Mouse (Mus musculus) limb, embryonic 15.5 days (tissue): ENCODE measurements around the gene Prdx5. TPM values are rescaled to one million over a fixed set of nuclear protein-coding genes. Genes with fewer than 3 reads are reported as not detected.

Experiments used
- ATAC-seq: fragments of 200-750 bp; cut with Nextera tagmentation; 2 replicates; pipeline ENCODE4 v1.8.0; 2017; ENCODE audit warnings: low read depth, moderate TSS enrichment; ENCODE audit not compliant: insufficient number of reproducible peaks, low FRiP score, low TSS enrichment
- H3K27ac ChIP-seq: fragments of 300-500 bp; sonication (generic); 2 replicates; pipeline ENCODE4 v1.5.1; 2015; ENCODE audit warnings: moderate library complexity, mild to moderate bottlenecking, inconsistent platforms
- H3K27me3 ChIP-seq: fragments of 300-500 bp; sonication (generic); 2 replicates; pipeline ENCODE4 v1.6.1; 2015; ENCODE audit warnings: inconsistent platforms
- H3K36me3 ChIP-seq: fragments of 300-500 bp; sonication (generic); 2 replicates; pipeline ENCODE4 v1.6.1; 2015; ENCODE audit warnings: inconsistent platforms
- H3K4me1 ChIP-seq: fragments of 300-500 bp; sonication (generic); 2 replicates; pipeline ENCODE4 v1.6.1; 2015; ENCODE audit warnings: inconsistent platforms
- H3K4me2 ChIP-seq: fragments of 300-500 bp; sonication (generic); 2 replicates; pipeline ENCODE4 v1.6.1; 2015; ENCODE audit warnings: mild to moderate bottlenecking, inconsistent platforms
- H3K4me3 ChIP-seq: fragments of 300-500 bp; sonication (generic); 2 replicates; pipeline ENCODE4 v1.5.1; 2015; ENCODE audit warnings: mild to moderate bottlenecking, inconsistent platforms
- H3K9ac ChIP-seq: fragments of 300-500 bp; sonication (generic); 2 replicates; pipeline ENCODE4 v1.6.1; 2015; ENCODE audit warnings: inconsistent platforms
- H3K9me3 ChIP-seq: fragments of 300-500 bp; sonication (generic); 2 replicates; pipeline ENCODE4 v1.6.1; 2016; ENCODE audit warnings: inconsistent platforms
- WGBS: fragments of 180-500 bp; shearing (Covaris S2); methylation state at CpG from one replicate; pipeline ENCODE4 v1.1.7; 2015; 5-methylcytosine and 5-hydroxymethylcytosine counted together
- microRNA-seq: library from miRNA; unstranded; fragments of <30 nt; microRNA quantifications from one replicate; pipeline ENCODE4, GENCODE M21; 2016
- polyA plus RNA-seq: library from polyadenylated mRNA; unstranded; fragments of >200 nt; fragmentation: Nextera tagmentation; extraction: Ambion mirVana; gene quantifications from 2 replicates; pipeline ENCODE4 v1.2.1, GENCODE M21; 2015

Prdx5 gene
- polyA plus RNA-seq, 1 experiment from 2014 or later: 349 TPM

GRCm38 (mm10) chr19:6860706-6861105 is 49.2 kb downstream of the Prdx5 start:
- no peaks in the 10 kb centered on the region for H3K9me3 ChIP-seq
- H3K36me3 ChIP-seq: no peaks in the 10 kb centered on the region
- H3K9ac ChIP-seq: no peak overlapping the region
- H3K27ac ChIP-seq: no peak overlapping the region
- WGBS: 69% methylated on average over 6 of the region's 6 CpGs
- H3K4me3 ChIP-seq: no peak overlapping the region
- H3K4me1 ChIP-seq: peaks cover 6% of the 10 kb centered on the region
- H3K4me2 ChIP-seq: no peak overlapping the region
- ATAC-seq: no peak
- peaks cover 7% of the 10 kb centered on the region for H3K27me3 ChIP-seq

DNA sequence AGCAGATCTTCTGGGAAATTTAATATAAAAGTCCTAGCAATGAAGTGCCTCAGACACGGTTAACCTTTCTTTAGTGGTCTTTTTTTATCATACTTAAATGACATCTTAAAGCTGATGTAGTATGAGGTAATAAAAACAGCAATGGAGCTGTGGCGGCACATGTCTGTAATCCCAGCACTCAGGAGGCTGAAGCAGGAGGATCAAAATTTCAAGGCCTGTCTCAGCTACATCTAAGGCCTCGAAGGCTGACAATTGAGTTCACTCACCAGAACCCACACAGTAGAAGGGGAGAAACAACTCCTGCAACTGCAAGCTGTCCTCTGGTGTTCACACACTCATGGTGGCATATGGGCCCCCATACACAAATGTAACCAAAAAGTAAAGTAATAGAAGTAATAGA is 49.9 kb downstream of the Prdx5 start:
- 79% methylated on average over 3 of the region's 3 CpGs for WGBS
- H3K27ac ChIP-seq: no peak overlapping the region
- peaks cover 14% of the 10 kb centered on the region for H3K27me3 ChIP-seq
- H3K4me3 ChIP-seq: no peak overlapping the region
- no peak overlapping the region for H3K4me2 ChIP-seq
- peaks cover 14% of the 10 kb centered on the region for H3K4me1 ChIP-seq
- no peak for ATAC-seq
- H3K36me3 ChIP-seq: no peaks in the 10 kb centered on the region
- no peak overlapping the region for H3K9ac ChIP-seq
- no peaks in the 10 kb centered on the region for H3K9me3 ChIP-seq

- no peak overlapping the region for H3K4me3 ChIP-seq
- H3K4me1 ChIP-seq: peaks cover 15% of the 10 kb centered on the region
- H3K27me3 ChIP-seq: peaks cover 21% of the 10 kb centered on the region
- 71% methylated on average over 2 of the region's 2 CpGs for WGBS
- no peak overlapping the region for H3K4me2 ChIP-seq
- H3K27ac ChIP-seq: no peak overlapping the region
- ATAC-seq: no peak
- no peak overlapping the region for H3K9ac ChIP-seq
- no peaks in the 10 kb centered on the region for H3K9me3 ChIP-seq
- no peaks in the 10 kb centered on the region for H3K36me3 ChIP-seq
These were observed 50.8 kb downstream of the Prdx5 start for GRCm38 (mm10) chr19:6859032-6859651.

GRCm38 (mm10) chr19:6858031-6858430 is 51.9 kb downstream of the Prdx5 start, which contains the start of gene Ccdc88b:
TSS of gene Ccdc88b (minus strand) at chr19:6858211.
- H3K27me3 ChIP-seq: peaks cover 25% of the 10 kb centered on the region
- ATAC-seq: no peak
- no peak within 1 kb of the TSS for H3K4me3 ChIP-seq
- H3K9me3 ChIP-seq: no peaks in the 10 kb centered on the region
- WGBS: 73% methylated on average over 7 of the region's 7 CpGs
- no peak within 1 kb of the TSS for H3K27ac ChIP-seq
- peaks cover 17% of the 10 kb centered on the region for H3K4me1 ChIP-seq
- H3K9ac ChIP-seq: no peak within 1 kb of the TSS
- no peak within 1 kb of the TSS for H3K4me2 ChIP-seq
- no peaks in the 10 kb centered on the region for H3K36me3 ChIP-seq

DNA sequence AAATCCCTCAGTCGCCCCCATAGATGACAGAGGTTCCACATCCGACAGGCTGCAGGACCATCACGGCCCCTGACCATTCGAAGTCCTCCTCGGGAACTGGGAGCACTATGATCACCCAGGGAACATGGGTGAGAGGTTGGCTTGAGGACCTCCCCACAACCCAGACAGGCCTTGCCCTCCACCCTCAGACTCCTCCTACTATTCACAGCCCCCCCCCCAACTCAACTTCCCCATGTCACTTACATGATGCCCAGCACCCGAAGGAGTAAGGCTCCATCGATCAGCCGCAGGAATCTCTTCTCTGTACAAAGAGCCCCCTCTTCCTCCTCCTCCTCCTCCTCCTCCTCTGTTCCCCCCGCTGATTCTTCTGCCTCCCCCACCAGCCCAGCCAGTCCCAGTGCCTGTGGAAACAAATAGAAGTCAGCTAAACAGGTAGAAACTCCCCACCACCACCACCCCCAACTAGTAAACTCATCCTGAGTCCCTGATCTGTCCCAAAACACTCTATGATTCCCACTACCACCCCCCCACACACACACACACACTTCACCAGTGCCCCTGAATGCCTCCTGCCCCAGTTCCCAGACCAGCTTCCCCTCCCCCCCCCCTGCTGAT is 52.4 kb downstream of the Prdx5 start:
- peaks cover 25% of the 10 kb centered on the region for H3K27me3 ChIP-seq
- no peak for ATAC-seq
- 72% methylated on average over 9 of the region's 9 CpGs for WGBS

DNA sequence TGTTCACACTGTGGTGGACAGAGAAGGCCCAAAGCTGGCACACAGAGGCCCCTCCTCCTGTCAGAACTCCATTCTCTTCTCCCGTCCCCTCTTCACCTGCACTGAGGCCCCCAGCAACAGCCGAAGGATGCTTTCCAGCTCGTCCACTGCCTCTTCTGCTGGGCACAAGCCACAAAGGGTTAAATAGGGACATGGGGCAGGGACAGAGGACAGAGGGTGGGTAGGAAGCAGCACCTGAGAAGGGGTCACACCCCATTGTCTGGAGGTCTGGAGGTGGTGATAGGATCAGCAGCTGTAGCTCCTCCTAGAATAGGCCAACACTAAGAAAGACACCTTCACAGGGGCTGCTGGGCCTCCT is 52.9 kb downstream of the Prdx5 start:
- Histone ChIP-seq H3K4me2 (no peak overlapping the region), H3K9me3 (no peaks in the 10 kb centered on the region), H3K27ac (no peak overlapping the region), H3K9ac (no peak overlapping the region), H3K36me3 (no peaks in the 10 kb centered on the region), H3K4me1 (peaks cover 21% of the 10 kb centered on the region), H3K4me3 (no peak overlapping the region), H3K27me3 (peaks cover 25% of the 10 kb centered on the region)
- WGBS: 66% methylated on average over 3 of the region's 3 CpGs
- no peak for ATAC-seq

More for the DNA sequence above, 52.4 kb downstream of the Prdx5 start:
- Histone ChIP-seq H3K9me3 (no peaks in the 10 kb centered on the region), H3K36me3 (no peaks in the 10 kb centered on the region), H3K27ac (no peak overlapping the region), H3K4me2 (no peak overlapping the region), H3K4me1 (peaks cover 21% of the 10 kb centered on the region), H3K4me3 (no peak overlapping the region), H3K9ac (no peak overlapping the region)

Small RNA genes lying within 50 kb of the gene (microRNA-seq; reads per million reads assigned to microRNA genes)
- not detected for gene Mir6990

Other genes with a start within 250 kb of the Prdx5 start
- gene Rps6ka4, start 69.5 kb downstream of the Prdx5 start, polyA plus RNA-seq: 33.5 and 36.1 TPM in 2 replicates
- 1.2 and 1.7 TPM in 2 replicates for gene Ccdc88b, start 51.9 kb downstream of the Prdx5 start, polyA plus RNA-seq
- gene Trmt112, start 408 bp downstream of the Prdx5 start, polyA plus RNA-seq: 123 and 138 TPM in 2 replicates
- gene Esrra, start 11.7 kb upstream of the Prdx5 start, polyA plus RNA-seq: 11.1 and 11.4 TPM in 2 replicates
- gene Catsperz, start 15.3 kb upstream of the Prdx5 start, polyA plus RNA-seq: 6.7 and 7.9 TPM in 2 replicates
- gene Kcnk4, start 24.4 kb upstream of the Prdx5 start, polyA plus RNA-seq: 1.5 and 1.7 TPM in 2 replicates
- 92.3 and 94.7 TPM in 2 replicates for gene Bad, start 31.8 kb upstream of the Prdx5 start, polyA plus RNA-seq
- 35.2 and 38.9 TPM in 2 replicates for gene Gpr137, start 32.4 kb upstream of the Prdx5 start, polyA plus RNA-seq
- 168 TPM in 2 replicates for gene Ppp1r14b, start 64.9 kb upstream of the Prdx5 start, polyA plus RNA-seq
- gene Plcb3, start 66.4 kb upstream of the Prdx5 start, polyA plus RNA-seq: 48.4 and 50.5 TPM in 2 replicates
- gene Fkbp2, start 70.4 kb upstream of the Prdx5 start, polyA plus RNA-seq: 117 and 124 TPM in 2 replicates
- 39.9 and 46.3 TPM in 2 replicates for gene Vegfb, start 77.5 kb upstream of the Prdx5 start, polyA plus RNA-seq
- 23.8 and 30.6 TPM in 2 replicates for gene Dnajc4, start 82.5 kb upstream of the Prdx5 start, polyA plus RNA-seq
- 21.7 and 24.1 TPM in 2 replicates for gene Nudt22, start 86.0 kb upstream of the Prdx5 start, polyA plus RNA-seq
- gene Trpt1, start 86.0 kb upstream of the Prdx5 start, polyA plus RNA-seq: 11.9 and 12.2 TPM in 2 replicates
- gene Fermt3, start 109.4 kb upstream of the Prdx5 start, polyA plus RNA-seq: 13.1 TPM in 2 replicates
- 207 and 226 TPM in 2 replicates for gene Stip1, start 129.9 kb upstream of the Prdx5 start, polyA plus RNA-seq
- gene Macrod1, start 146.7 kb upstream of the Prdx5 start, polyA plus RNA-seq: 18.2 and 27.2 TPM in 2 replicates
- 5.6 and 5.8 TPM in 2 replicates for gene Flrt1, start 195.6 kb upstream of the Prdx5 start, polyA plus RNA-seq